In the genomic region with DNA sequence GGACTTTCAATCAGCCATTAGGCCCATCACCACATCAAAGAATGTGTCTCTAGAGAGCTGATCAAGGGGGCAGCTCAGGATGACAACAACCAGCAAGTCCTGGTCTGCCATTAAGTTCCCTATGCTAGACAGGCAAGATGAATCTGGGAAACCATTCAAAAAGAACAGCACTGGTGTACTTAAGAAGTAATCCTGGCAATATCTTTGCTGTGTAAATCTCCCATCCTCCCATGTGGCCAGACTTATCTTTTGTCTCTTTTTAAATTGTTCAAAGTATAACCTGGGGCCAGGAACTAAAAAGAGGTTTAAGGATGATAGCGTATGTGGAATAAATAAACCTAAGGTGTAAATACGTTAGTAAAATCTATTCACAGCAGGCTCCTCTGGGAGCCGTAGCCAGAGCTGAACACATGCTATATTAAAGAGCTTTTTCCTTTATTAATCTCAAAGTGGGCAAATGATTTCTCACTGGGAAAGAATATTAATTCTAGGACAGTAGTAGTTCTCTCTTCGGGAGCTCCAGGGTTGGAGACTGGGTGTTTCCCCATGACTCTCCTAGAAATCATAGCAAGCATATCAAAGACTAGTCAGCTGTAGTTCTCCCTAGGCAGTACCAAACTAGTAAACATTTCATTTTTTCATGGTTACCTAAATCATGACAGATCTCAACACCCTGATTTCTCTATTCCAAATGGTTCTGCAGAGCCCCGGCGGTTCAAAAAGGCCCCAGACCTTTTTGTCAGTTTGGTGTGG, we compare ENCODE assay signal across 13 mouse cellular contexts.
DNase-seq lines count a peak whose midpoint lies in the region; ATAC-seq and TF ChIP-seq lines count a peak whose summit lies in the region.
"Had no signal": no experiment of that assay in that cellular context is flagged by ENCODE, and none has a peak within 500 bp of the region (broad histone marks: within the 10 kb centered on the region; RNA-seq: fewer than 3 reads in every experiment).

No protein-coding gene starts in this region.

- H3K27ac ChIP-seq in neural tube, embryonic 11.5 days (ENCODE audit: low read depth, low read length), result no peak overlapping the region
- H3K27ac ChIP-seq in forebrain, postnatal 0 days (ENCODE audit: low read depth, low read length), result no peak overlapping the region
- H3K27ac ChIP-seq in midbrain, embryonic 11.5 days (ENCODE audit: low read depth, low read length), result no peak overlapping the region
- no peak overlapping the region for H3K27ac ChIP-seq in kidney, embryonic 14.5 days (ENCODE audit: low read depth, low read length)
- H3K27ac ChIP-seq: limb, embryonic 12.5 days had no signal

- no peak for TF ChIP-seq CTCF in forebrain, postnatal 0 days (IDR thresholded peaks at IDR 0.05; ENCODE audit: low read depth)

- H3K9me3 ChIP-seq in neural tube, embryonic 11.5 days (ENCODE audit: control insufficient read depth, low read length), result no peaks in the 10 kb centered on the region
- no peaks in the 10 kb centered on the region for H3K9me3 ChIP-seq in forebrain, postnatal 0 days (ENCODE audit: low read length)
- no peaks in the 10 kb centered on the region for H3K9me3 ChIP-seq in midbrain, embryonic 11.5 days (ENCODE audit: control insufficient read depth, low read length)
- H3K9me3 ChIP-seq in kidney, embryonic 14.5 days (ENCODE audit: control insufficient read depth, low read length), result no peaks in the 10 kb centered on the region
- H3K9me3 ChIP-seq: limb, embryonic 12.5 days had no signal

- DNase-seq in neural tube, embryonic 11.5 days (ENCODE audit: low spot score), result no peak
- DNase-seq in neural tube, embryonic 10.5 days (ENCODE audit: extremely low spot score, low spot score), result no peak
- DNase-seq in forebrain, postnatal 0 days, result peak; percentile 2
- peak; percentile 81 for DNase-seq in midbrain, embryonic 11.5 days (ENCODE audit: low spot score, missing footprints)
- no peak for DNase-seq in gastrocnemius, adult 18-20 months (ENCODE audit: low spot score)
- DNase-seq in spleen, adult 12 weeks (ENCODE audit: low spot score), result no peak
- DNase-seq: adrenal gland, adult 2 months; heart, postnatal 4 days; lung, embryonic 14.5 days had no signal

- peak overlapping the region; percentile 39 for H3K4me2 ChIP-seq in neural tube, embryonic 11.5 days (ENCODE audit: low read depth)
- peak overlapping the region; percentile 49 for H3K4me2 ChIP-seq in forebrain, postnatal 0 days (ENCODE audit: low read depth)
- H3K4me2 ChIP-seq in midbrain, embryonic 11.5 days, result peak overlapping the region; percentile 53
- H3K4me2 ChIP-seq in kidney, embryonic 14.5 days (replicated peaks; ENCODE audit: low read depth, low read length), result no peak overlapping the region
- H3K4me2 ChIP-seq: lung, embryonic 14.5 days had no signal

- no peak; the same call in 1 of the 2 replicates for ATAC-seq in neural tube, embryonic 11.5 days (ENCODE audit: insufficient read depth, low FRiP score, low TSS enrichment)
- ATAC-seq in forebrain, postnatal 0 days, result no peak
- peak; percentile 29; the same call in 1 of the 2 replicates for ATAC-seq in midbrain, embryonic 11.5 days (ENCODE audit: low FRiP score)
- ATAC-seq in megakaryocyte, adult 5-6 weeks (ENCODE audit: poor library complexity, severe bottlenecking), result no peak
- no peak for ATAC-seq in kidney, embryonic 14.5 days (ENCODE audit: low FRiP score, low TSS enrichment)

- H3K4me3 ChIP-seq in neural tube, embryonic 11.5 days (ENCODE audit: low read depth, low read length), result no peak overlapping the region
- H3K4me3 ChIP-seq in forebrain, postnatal 0 days (ENCODE audit: low read depth, low read length), result peak overlapping the region; percentile 22; the same call in 1 of the 2 replicates
- H3K4me3 ChIP-seq in midbrain, embryonic 11.5 days (ENCODE audit: low read depth, low read length), result no peak overlapping the region; the same call in 1 of the 2 replicates
- no peak overlapping the region for H3K4me3 ChIP-seq in kidney, embryonic 14.5 days (ENCODE audit: low read length)
- H3K4me3 ChIP-seq: erythroblast, embryonic 14.5 days; limb, embryonic 12.5 days had no signal

- no peak overlapping the region for H3K9ac ChIP-seq in neural tube, embryonic 11.5 days (ENCODE audit: low read length)
- peak overlapping the region; percentile 51 for H3K9ac ChIP-seq in forebrain, postnatal 0 days
- peak overlapping the region; percentile 67 for H3K9ac ChIP-seq in midbrain, embryonic 11.5 days (ENCODE audit: low read length)
- H3K9ac ChIP-seq in kidney, embryonic 14.5 days (ENCODE audit: low read depth, low read length), result no peak overlapping the region
- H3K9ac ChIP-seq: limb, embryonic 12.5 days; lung, embryonic 14.5 days had no signal

- WGBS in neural tube, embryonic 11.5 days, result 81% methylated on average over 6 of the region's 6 CpGs
- WGBS in forebrain, postnatal 0 days, result 58% methylated on average over 6 of the region's 6 CpGs
- WGBS in midbrain, embryonic 11.5 days, result 71% methylated on average over 6 of the region's 6 CpGs
- 88% methylated on average over 6 of the region's 6 CpGs for WGBS in kidney, embryonic 14.5 days

- no peaks in the 10 kb centered on the region for H3K4me1 ChIP-seq in neural tube, embryonic 11.5 days (ENCODE audit: control insufficient read depth, insufficient read depth, low read length)
- H3K4me1 ChIP-seq in forebrain, postnatal 0 days (ENCODE audit: insufficient read depth), result peaks cover 5% of the 10 kb centered on the region; the same call in 1 of the 2 replicates
- H3K4me1 ChIP-seq in midbrain, embryonic 11.5 days (ENCODE audit: control insufficient read depth, insufficient read depth, low read length), result no peaks in the 10 kb centered on the region
- no peaks in the 10 kb centered on the region for H3K4me1 ChIP-seq in kidney, embryonic 14.5 days (ENCODE audit: control insufficient read depth, insufficient read depth, low read length)
- H3K4me1 ChIP-seq: limb, embryonic 12.5 days had no signal

- H3K36me3 ChIP-seq in neural tube, embryonic 11.5 days (ENCODE audit: control insufficient read depth, insufficient read depth, low read length), result no peaks in the 10 kb centered on the region
- H3K36me3 ChIP-seq in forebrain, postnatal 0 days (ENCODE audit: insufficient read depth), result no peaks in the 10 kb centered on the region
- H3K36me3 ChIP-seq in midbrain, embryonic 11.5 days (ENCODE audit: control insufficient read depth, insufficient read depth, low read length), result no peaks in the 10 kb centered on the region
- H3K36me3 ChIP-seq in kidney, embryonic 14.5 days (ENCODE audit: control insufficient read depth, insufficient read depth, low read length), result no peaks in the 10 kb centered on the region
- H3K36me3 ChIP-seq: limb, embryonic 12.5 days had no signal

- H3K27me3 ChIP-seq in neural tube, embryonic 11.5 days (ENCODE audit: control insufficient read depth, insufficient read depth, low read length), result no peaks in the 10 kb centered on the region
- no peaks in the 10 kb centered on the region for H3K27me3 ChIP-seq in forebrain, postnatal 0 days (ENCODE audit: insufficient read depth, low read length)
- no peaks in the 10 kb centered on the region for H3K27me3 ChIP-seq in midbrain, embryonic 11.5 days (ENCODE audit: control insufficient read depth, insufficient read depth, low read length)
- no peaks in the 10 kb centered on the region for H3K27me3 ChIP-seq in kidney, embryonic 14.5 days (ENCODE audit: control insufficient read depth, insufficient read depth, low read length)
- H3K27me3 ChIP-seq: limb, embryonic 12.5 days had no signal

Comparison
In these comparisons a context has a peak if more than half of its experiments do, and no peak if none do; other contexts are left out.
1. DNase-seq: peak in forebrain, postnatal 0 days (single experiment) and midbrain, embryonic 11.5 days (single experiment); none in neural tube, embryonic 11.5 days (single experiment), neural tube, embryonic 10.5 days (single experiment), gastrocnemius, adult 18-20 months (single experiment) and spleen, adult 12 weeks (single experiment).
2. H3K9ac ChIP-seq: peak in forebrain, postnatal 0 days (single experiment) and midbrain, embryonic 11.5 days (single experiment); none in neural tube, embryonic 11.5 days (single experiment) and kidney, embryonic 14.5 days (single experiment).